Mouse (Mus musculus): Measurements from ENCODE around the gene Lypla2. TPM values are rescaled to one million over a fixed set of nuclear protein-coding genes. Genes with fewer than 3 reads are reported as not detected.

Gene Lypla2
- polyA plus RNA-seq, 1 experiment, result 74.7 TPM

DNA sequence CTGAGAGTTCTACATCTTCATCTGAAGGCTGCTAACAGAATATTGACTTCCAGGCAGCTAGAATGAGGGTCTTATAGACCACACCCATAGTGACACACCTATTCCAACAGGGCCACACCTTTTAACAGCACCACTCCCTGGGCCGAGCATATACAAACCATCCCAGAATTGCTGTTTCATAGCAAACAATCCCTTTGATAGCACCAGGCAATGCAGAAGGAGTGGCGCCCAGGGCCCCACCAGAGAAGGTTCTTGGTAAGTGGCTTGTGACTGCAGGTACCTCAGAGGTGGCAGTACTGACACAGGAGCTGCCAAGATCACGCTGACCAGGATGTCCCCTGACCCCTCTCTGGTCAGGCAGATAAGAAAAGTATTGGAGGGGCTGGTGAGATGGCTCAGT, 19.2 kb downstream of the Lypla2 start:
- Histone ChIP-seq H3K4me3 (ENCODE audit: insufficient read depth, low read length) (no peak overlapping the region), H3K27ac (ENCODE audit: insufficient read depth, low read depth, low read length) (no peak overlapping the region), H3K4me1 (ENCODE audit: control insufficient read depth, insufficient read depth, low read length) (peaks cover 15% of the 10 kb centered on the region)
- TF ChIP-seq CTCF (IDR thresholded peaks at IDR 0.05; ENCODE audit: low read depth, low read length), result no peak
- no peak for TF ChIP-seq POLR2A (IDR thresholded peaks at IDR 0.05; ENCODE audit: borderline replicate concordance, low read depth, low read length)

DNA sequence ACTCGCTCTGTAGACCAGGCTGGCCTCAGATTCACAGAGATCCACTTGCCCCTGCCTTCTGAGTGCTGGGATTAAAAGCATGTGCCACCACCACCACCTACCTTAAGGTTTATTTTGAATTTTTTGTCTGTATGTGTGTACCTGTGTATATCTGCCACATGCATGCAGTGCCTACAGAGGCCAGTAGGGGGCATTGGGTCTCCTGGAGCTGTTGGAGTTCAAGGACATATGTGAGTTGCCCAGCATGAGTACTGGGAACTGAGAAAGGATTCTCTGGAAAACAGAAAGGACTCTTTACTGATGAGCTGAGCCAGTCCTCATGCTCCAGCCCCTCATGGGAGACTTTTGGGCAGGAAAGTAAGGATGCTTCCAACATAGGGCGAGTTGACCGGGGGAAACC, 20.9 kb downstream of the Lypla2 start:
- no peak for TF ChIP-seq POLR2A (IDR thresholded peaks at IDR 0.05; ENCODE audit: borderline replicate concordance, low read depth, low read length)
- no peak for TF ChIP-seq CTCF (IDR thresholded peaks at IDR 0.05; ENCODE audit: low read depth, low read length)
- Histone ChIP-seq H3K27ac (ENCODE audit: insufficient read depth, low read depth, low read length) (no peak overlapping the region), H3K4me1 (ENCODE audit: control insufficient read depth, insufficient read depth, low read length) (peaks cover 20% of the 10 kb centered on the region), H3K4me3 (ENCODE audit: insufficient read depth, low read length) (no peak overlapping the region)

DNA sequence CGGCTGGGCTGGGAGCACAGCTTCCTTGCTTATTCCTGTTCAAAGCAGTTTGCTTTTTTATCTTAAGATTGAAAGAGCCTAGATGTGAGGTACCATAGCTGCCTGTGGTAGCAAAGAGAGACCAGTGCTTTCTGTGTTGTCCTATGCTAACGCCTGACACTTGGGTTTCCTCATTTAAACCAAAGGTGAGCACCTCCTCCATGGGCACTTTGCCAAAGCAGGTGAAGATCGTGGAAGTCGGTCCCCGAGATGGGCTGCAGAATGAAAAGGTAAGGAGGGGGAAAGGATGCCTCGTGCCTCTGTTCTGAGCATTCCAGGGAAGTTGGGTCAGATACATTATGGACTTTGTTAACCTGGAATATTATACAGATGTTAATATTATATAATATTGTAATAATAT, 22.1 kb downstream of the Lypla2 start:
- peaks cover 26% of the 10 kb centered on the region for H3K4me1 ChIP-seq (ENCODE audit: control insufficient read depth, insufficient read depth, low read length)
- H3K4me3 ChIP-seq (ENCODE audit: insufficient read depth, low read length), result no peak overlapping the region
- no peak overlapping the region for H3K27ac ChIP-seq (ENCODE audit: insufficient read depth, low read depth, low read length)
- TF ChIP-seq POLR2A (IDR thresholded peaks at IDR 0.05; ENCODE audit: borderline replicate concordance, low read depth, low read length), result no peak
- no peak for TF ChIP-seq CTCF (IDR thresholded peaks at IDR 0.05; ENCODE audit: low read depth, low read length)

DNA sequence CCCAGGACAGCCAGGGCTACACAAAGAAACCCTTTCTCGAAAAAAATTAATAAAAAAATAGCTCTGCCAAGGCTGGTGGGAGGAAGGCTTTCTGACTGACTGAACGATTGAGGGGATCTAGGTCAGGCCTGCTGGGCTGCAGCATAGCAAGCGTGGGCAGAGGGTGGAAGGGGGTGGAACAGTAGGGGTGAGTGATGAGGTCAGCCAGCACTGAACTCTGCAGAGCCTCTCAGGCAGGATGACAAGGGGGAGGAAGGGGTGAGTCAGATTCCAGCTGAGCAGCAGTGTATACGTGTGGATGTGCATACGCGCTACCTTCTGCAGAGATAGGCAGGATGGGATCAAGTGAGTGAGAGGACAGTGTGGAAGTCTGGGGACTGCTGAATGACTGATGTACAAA, 22.5 kb downstream of the Lypla2 start:
- Histone ChIP-seq H3K27ac (ENCODE audit: insufficient read depth, low read depth, low read length) (no peak overlapping the region), H3K4me1 (ENCODE audit: control insufficient read depth, insufficient read depth, low read length) (peaks cover 30% of the 10 kb centered on the region), H3K4me3 (ENCODE audit: insufficient read depth, low read length) (no peak overlapping the region)
- TF ChIP-seq CTCF (IDR thresholded peaks at IDR 0.05; ENCODE audit: low read depth, low read length) (no peak), POLR2A (IDR thresholded peaks at IDR 0.05; ENCODE audit: borderline replicate concordance, low read depth, low read length) (no peak)

DNA sequence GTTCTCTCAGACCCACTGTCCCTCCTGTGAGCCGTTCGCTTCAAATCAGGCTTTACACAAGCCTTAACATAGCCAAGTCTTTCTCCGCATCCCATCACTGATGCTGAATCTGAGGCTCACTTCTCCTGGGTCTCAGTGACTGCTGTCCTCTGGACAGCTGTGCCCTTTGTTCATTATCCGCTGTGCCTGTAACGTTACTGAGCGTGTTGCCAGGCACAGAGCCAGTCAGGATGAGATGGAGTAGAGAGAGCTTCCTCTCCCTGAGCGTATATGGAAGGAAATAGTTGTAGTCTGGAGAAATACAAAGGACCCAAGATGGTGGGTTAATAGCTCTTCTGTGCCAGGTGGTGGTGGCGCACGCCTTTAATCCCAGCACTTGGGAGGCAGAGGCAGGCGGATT, 23.0 kb downstream of the Lypla2 start:
- no peak for TF ChIP-seq POLR2A (IDR thresholded peaks at IDR 0.05; ENCODE audit: borderline replicate concordance, low read depth, low read length)
- no peak for TF ChIP-seq CTCF (IDR thresholded peaks at IDR 0.05; ENCODE audit: low read depth, low read length)
- Histone ChIP-seq H3K27ac (ENCODE audit: insufficient read depth, low read depth, low read length) (no peak overlapping the region), H3K4me3 (ENCODE audit: insufficient read depth, low read length) (no peak overlapping the region), H3K4me1 (ENCODE audit: control insufficient read depth, insufficient read depth, low read length) (peaks cover 33% of the 10 kb centered on the region)

DNA sequence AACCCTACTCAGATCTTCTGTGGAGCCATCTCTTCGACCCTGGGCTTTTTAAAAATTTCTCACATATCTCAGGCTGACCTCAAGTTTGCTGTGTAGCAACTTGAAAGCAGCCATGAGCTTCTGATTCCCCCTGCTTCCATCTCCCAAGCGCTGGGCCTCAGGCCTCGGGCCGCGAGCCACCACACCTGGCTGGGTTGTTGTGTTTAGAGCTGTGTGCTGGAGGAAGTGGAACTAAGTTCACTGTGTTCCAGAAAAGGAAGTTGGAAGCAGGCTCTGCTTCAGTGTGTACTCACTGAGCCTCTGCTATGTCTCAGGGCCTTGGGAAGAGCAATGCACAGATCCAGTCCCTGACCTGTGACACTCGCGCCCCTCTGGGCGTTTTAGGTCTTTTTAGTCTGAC, 24.3 kb downstream of the Lypla2 start:
- H3K27ac ChIP-seq (ENCODE audit: insufficient read depth, low read depth, low read length), result peak overlapping the region; percentile 56
- TF ChIP-seq CTCF (IDR thresholded peaks at IDR 0.05; ENCODE audit: low read depth, low read length) (no peak), POLR2A (IDR thresholded peaks at IDR 0.05; ENCODE audit: borderline replicate concordance, low read depth, low read length) (no peak)
- peaks cover 42% of the 10 kb centered on the region for H3K4me1 ChIP-seq (ENCODE audit: control insufficient read depth, insufficient read depth, low read length)
- peak overlapping the region; percentile 37 for H3K4me3 ChIP-seq (ENCODE audit: insufficient read depth, low read length)

DNA sequence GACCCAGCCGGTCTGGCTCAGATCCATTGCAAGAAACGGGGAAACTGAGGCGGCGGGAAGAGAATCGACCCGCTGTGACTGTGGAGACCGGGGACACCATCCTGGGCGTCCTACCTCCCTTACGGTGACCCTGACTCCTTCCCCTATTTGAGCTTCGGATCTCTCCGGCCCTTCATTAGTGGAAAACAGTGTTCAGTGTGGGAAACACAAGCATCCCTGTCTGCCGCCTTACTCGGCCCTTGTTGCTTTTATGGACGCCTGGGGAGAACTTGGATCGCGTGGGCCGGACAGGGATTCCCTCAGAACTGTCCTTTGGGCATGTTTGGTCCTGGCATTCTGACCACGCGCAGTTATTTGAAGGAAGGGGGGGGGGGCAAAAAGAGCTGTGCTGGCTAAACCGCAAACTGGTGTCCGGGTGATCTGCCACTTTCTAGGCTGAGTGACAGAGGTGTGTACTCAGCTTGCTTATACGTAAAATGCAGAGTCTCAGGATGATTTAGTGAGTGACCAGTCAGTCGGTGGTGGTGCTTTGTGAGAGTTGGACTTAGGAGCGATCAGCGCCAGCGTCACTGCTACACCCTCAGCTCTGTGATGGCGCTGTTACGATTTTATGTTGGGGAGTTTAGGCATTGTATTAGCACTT, 25.6 kb downstream of the Lypla2 start:
- TF ChIP-seq CTCF (IDR thresholded peaks at IDR 0.05; ENCODE audit: low read depth, low read length), result 0 out of 2 replicates have a peak, but pooled peaks have one; percentile 21
- no peak for TF ChIP-seq POLR2A (IDR thresholded peaks at IDR 0.05; ENCODE audit: borderline replicate concordance, low read depth, low read length)
- Histone ChIP-seq H3K27ac (ENCODE audit: insufficient read depth, low read depth, low read length) (peak overlapping the region; percentile 86), H3K4me1 (ENCODE audit: control insufficient read depth, insufficient read depth, low read length) (peaks cover 53% of the 10 kb centered on the region), H3K4me3 (ENCODE audit: insufficient read depth, low read length) (peak overlapping the region; percentile 75)

DNA sequence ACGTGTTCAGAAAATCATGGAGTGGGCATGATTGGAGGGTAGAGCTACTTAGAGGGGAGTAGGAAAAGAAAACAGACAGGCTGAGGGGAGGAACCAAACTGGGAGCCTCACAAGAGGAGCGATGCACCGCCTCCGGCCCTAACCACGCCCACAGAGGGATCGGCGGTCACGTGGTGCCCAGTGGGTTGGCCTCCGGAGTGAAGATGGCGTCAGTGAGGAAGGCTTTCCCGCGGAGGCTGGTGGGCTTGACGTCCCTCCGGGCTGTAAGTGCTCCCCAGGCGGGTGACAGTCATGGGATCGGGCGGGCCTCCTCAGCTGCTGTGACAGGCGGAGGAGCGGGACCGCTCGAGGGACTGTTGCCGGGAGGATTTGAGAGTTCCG, 26.2 kb downstream of the Lypla2 start, which contains the start of gene Hmgcl:
Gene Hmgcl (plus strand): TSS at position 171 of the 381 bp plus-strand sequence.
- peak within 1 kb of the TSS; percentile 75 for H3K4me3 ChIP-seq (ENCODE audit: insufficient read depth, low read length)
- H3K27ac ChIP-seq (ENCODE audit: insufficient read depth, low read depth, low read length), result peak within 1 kb of the TSS; percentile 95
- peaks cover 56% of the 10 kb centered on the region for H3K4me1 ChIP-seq (ENCODE audit: control insufficient read depth, insufficient read depth, low read length)
- TF ChIP-seq POLR2A (IDR thresholded peaks at IDR 0.05; ENCODE audit: borderline replicate concordance, low read depth, low read length), result 0 out of 2 replicates have a peak, but pooled peaks have one; percentile 14
- TF ChIP-seq CTCF (IDR thresholded peaks at IDR 0.05; ENCODE audit: low read depth, low read length), result no peak

DNA sequence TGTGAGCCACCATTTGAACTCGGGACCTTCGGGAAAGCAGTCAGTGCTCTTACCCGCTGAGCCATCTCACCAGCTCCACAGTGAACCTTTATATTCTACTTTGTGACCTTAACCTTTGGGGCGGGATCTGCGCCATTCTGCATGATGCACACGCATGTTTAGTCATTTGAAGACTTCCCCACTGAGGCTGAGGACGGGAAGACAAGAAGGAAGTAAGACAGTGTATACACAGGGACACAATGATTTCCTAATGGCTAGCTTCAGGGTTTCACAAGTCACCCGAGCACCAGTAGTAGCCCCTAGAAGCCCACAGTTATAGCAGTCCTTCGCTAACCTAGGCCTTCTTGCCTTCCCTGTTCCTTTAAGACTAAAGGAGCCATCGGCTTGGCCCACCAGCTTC, 26.7 kb downstream of the Lypla2 start:
- peak overlapping the region; percentile 95 for H3K27ac ChIP-seq (ENCODE audit: insufficient read depth, low read depth, low read length)
- peak overlapping the region; percentile 35 for H3K4me3 ChIP-seq (ENCODE audit: insufficient read depth, low read length)
- TF ChIP-seq POLR2A (IDR thresholded peaks at IDR 0.05; ENCODE audit: borderline replicate concordance, low read depth, low read length), result no peak
- TF ChIP-seq CTCF (IDR thresholded peaks at IDR 0.05; ENCODE audit: low read depth, low read length), result no peak
- peaks cover 56% of the 10 kb centered on the region for H3K4me1 ChIP-seq (ENCODE audit: control insufficient read depth, insufficient read depth, low read length)

DNA sequence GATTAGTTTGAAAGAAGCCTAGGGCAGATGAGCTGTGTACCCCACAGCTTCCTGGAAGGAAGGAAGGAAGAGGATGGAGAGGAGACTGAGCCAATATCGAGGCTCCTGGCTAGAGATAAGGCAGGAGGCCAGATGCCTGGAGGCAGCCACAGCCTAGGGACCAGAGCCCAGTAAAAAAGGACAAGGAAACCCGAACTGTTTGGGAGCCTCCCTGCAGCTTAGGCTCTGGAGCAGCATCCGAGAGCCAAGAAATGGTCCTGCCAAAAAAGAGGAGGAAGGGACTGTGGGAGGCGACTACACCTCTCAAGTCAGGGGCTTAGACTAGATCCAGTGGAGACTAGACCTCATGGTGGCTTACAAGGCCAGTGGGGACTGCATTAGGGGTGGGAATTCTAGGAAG, 29.0 kb downstream of the Lypla2 start:
- TF ChIP-seq POLR2A (IDR thresholded peaks at IDR 0.05; ENCODE audit: borderline replicate concordance, low read depth, low read length) (no peak), CTCF (IDR thresholded peaks at IDR 0.05; ENCODE audit: low read depth, low read length) (no peak)
- Histone ChIP-seq H3K4me3 (ENCODE audit: insufficient read depth, low read length) (no peak overlapping the region), H3K27ac (ENCODE audit: insufficient read depth, low read depth, low read length) (peak overlapping the region; percentile 84), H3K4me1 (ENCODE audit: control insufficient read depth, insufficient read depth, low read length) (peaks cover 41% of the 10 kb centered on the region)

All from bone marrow macrophage, adult 2 months (primary cell).